Mouse (Mus musculus) MEL (cell line): ENCODE results near the gene Tatdn2. TPM values are rescaled to one million over a fixed set of nuclear protein-coding genes. Genes with fewer than 3 reads are reported as not detected.

ENCODE experiments used
- DNase-seq: peaks from one replicate; pipeline ENCODE4 v3.0.0; 2011; ENCODE audit warnings: low read depth, low spot score
- H3K27ac ChIP-seq: 2 replicates; pipeline ENCODE4 v1.5.1; 2012; ENCODE audit warnings: low read depth, mild to moderate bottlenecking, control low read depth, low read length, moderate library complexity; ENCODE audit not compliant: control insufficient read depth
- H3K27me3 ChIP-seq, 2 experiments: fragments of 150-350 bp in 1 of 2; sonication (generic) in 1 of 2; 2 replicates each; pipeline ENCODE4 v1.6.1; 2012; ENCODE audit warnings: low read length in 2 of 2, mild to moderate bottlenecking in 2 of 2, improper control_type of control experiment in 1 of 2, moderate library complexity in 1 of 2; ENCODE audit not compliant: insufficient read depth in 2 of 2, control insufficient read depth in 1 of 2
- H3K36me3 ChIP-seq, 2 experiments: 2 replicates each; pipeline ENCODE4 v1.6.1; 2012 to 2014; ENCODE audit warnings: low read length in 2 of 2, improper control_type of control experiment in 1 of 2, inconsistent platforms in 1 of 2, mild to moderate bottlenecking in 1 of 2; ENCODE audit not compliant: insufficient read depth in 2 of 2, control insufficient read depth in 1 of 2
- H3K4me1 ChIP-seq, 2 experiments: fragments of 150-350 bp in 1 of 2; sonication (generic) in 1 of 2; 2 replicates each; pipeline ENCODE4 v1.6.1; 2012; ENCODE audit warnings: low read length in 2 of 2, improper control_type of control experiment in 1 of 2, mild to moderate bottlenecking in 1 of 2; ENCODE audit not compliant: insufficient read depth in 2 of 2, control insufficient read depth in 1 of 2
- H3K4me3 ChIP-seq, 2 experiments: fragments of 150-350 bp in 1 of 2; sonication (generic) in 1 of 2; 2 replicates each; pipeline ENCODE4 v1.5.1; 2012; ENCODE audit warnings: low read depth in 2 of 2, low read length in 2 of 2, mild to moderate bottlenecking in 2 of 2, moderate library complexity in 2 of 2, control low read depth in 1 of 2, improper control_type of control experiment in 1 of 2; ENCODE audit not compliant: control insufficient read depth in 1 of 2, insufficient read depth in 1 of 2
- H3K79me2 ChIP-seq: 2 replicates; pipeline ENCODE4 v1.6.1; 2012; ENCODE audit warnings: mild to moderate bottlenecking, low read length, moderate library complexity; ENCODE audit not compliant: control insufficient read depth, poor library complexity, insufficient read depth
- H3K9ac ChIP-seq: 2 replicates; pipeline ENCODE4 v1.6.1; 2012; ENCODE audit warnings: low read depth, mild to moderate bottlenecking, control low read depth, low read length, moderate library complexity; ENCODE audit not compliant: control insufficient read depth, poor library complexity, severe bottlenecking
- H3K9me3 ChIP-seq: fragments of 150-350 bp; sonication (generic); replicated peaks from 2 replicates; pipeline ENCODE4 v1.6.1; 2012; ENCODE audit warnings: mild to moderate bottlenecking, low read length, improper control_type of control experiment, moderate library complexity; ENCODE audit not compliant: insufficient read depth
- BHLHE40 ChIP-seq: IDR thresholded peaks from 2 replicates; pipeline ENCODE4 v1.6.1; 2012; ENCODE audit warnings: low read depth, mild to moderate bottlenecking, inconsistent platforms, low read length, improper control_type of control experiment, borderline replicate concordance
- CHD1 ChIP-seq: IDR thresholded peaks from 2 replicates; pipeline ENCODE4 v1.6.1; 2012; ENCODE audit warnings: low read depth, mild to moderate bottlenecking, inconsistent platforms, low read length, improper control_type of control experiment
- CHD2 ChIP-seq: IDR thresholded peaks from 2 replicates; pipeline ENCODE4 v1.6.1; 2011; ENCODE audit warnings: low read length, improper control_type of control experiment
- CTCF ChIP-seq, 3 experiments: IDR thresholded peaks in 2 of 3; conservative IDR thresholded peaks in 1 of 3; 2 replicates each; pipeline ENCODE4 v1.5.1; 2011 to 2012; ENCODE audit warnings: low read length in 3 of 3, low read depth in 2 of 3, mild to moderate bottlenecking in 2 of 3, improper control_type of control experiment in 1 of 3, inconsistent platforms in 1 of 3, mixed read lengths in 1 of 3, moderate library complexity in 1 of 3; ENCODE audit not compliant: control insufficient read depth in 1 of 3, insufficient read depth in 1 of 3, poor library complexity in 1 of 3, severe bottlenecking in 1 of 3
- E2F4 ChIP-seq: IDR thresholded peaks from 2 replicates; pipeline ENCODE4 v1.6.1; 2011; ENCODE audit warnings: low read depth, low read length, improper control_type of control experiment, borderline replicate concordance
- EP300 ChIP-seq, 2 experiments: IDR thresholded peaks; 2 replicates each; pipeline ENCODE4 v1.6.1; 2011; ENCODE audit warnings: improper control_type of control experiment in 2 of 2, low read length in 2 of 2, low read depth in 1 of 2, mild to moderate bottlenecking in 1 of 2
- ETS1 ChIP-seq: IDR thresholded peaks from 2 replicates; pipeline ENCODE4 v1.6.1; 2012; ENCODE audit warnings: low read depth, mild to moderate bottlenecking, inconsistent platforms, low read length, improper control_type of control experiment, moderate library complexity
- GABPA ChIP-seq: IDR thresholded peaks from 2 replicates; pipeline ENCODE4 v1.6.1; 2012; ENCODE audit warnings: low read depth, mild to moderate bottlenecking, inconsistent platforms, low read length, improper control_type of control experiment, moderate library complexity
- GATA1 ChIP-seq: IDR thresholded peaks from 2 replicates; pipeline ENCODE4 v1.6.1; 2011; ENCODE audit warnings: low read depth, low read length, improper control_type of control experiment
- HCFC1 ChIP-seq: IDR thresholded peaks from 2 replicates; pipeline ENCODE4 v1.6.1; 2012; ENCODE audit warnings: low read depth, mild to moderate bottlenecking, inconsistent platforms, low read length, improper control_type of control experiment, moderate library complexity
- KAT2A ChIP-seq: conservative IDR thresholded peaks from 2 replicates; pipeline ENCODE4 v1.6.1; 2012; ENCODE audit warnings: low read depth, low read length, improper control_type of control experiment, inconsistent platforms
- MAFK ChIP-seq: IDR thresholded peaks from 2 replicates; pipeline ENCODE4 v1.6.1; 2011; ENCODE audit warnings: low read depth, mild to moderate bottlenecking, low read length, improper control_type of control experiment, borderline replicate concordance
- MAZ ChIP-seq: IDR thresholded peaks from 2 replicates; pipeline ENCODE4 v1.6.1; 2012; ENCODE audit warnings: low read depth, mild to moderate bottlenecking, inconsistent platforms, low read length, improper control_type of control experiment
- MXI1 ChIP-seq: IDR thresholded peaks from 2 replicates; pipeline ENCODE4 v1.6.1; 2011; ENCODE audit warnings: mild to moderate bottlenecking, low read depth, low read length, improper control_type of control experiment
- MYB ChIP-seq: IDR thresholded peaks from 2 replicates; pipeline ENCODE4 v1.6.1; 2011; ENCODE audit warnings: mild to moderate bottlenecking, low read depth, low read length, improper control_type of control experiment
- MYC ChIP-seq: IDR thresholded peaks from 2 replicates; pipeline ENCODE4 v1.6.1; 2011; ENCODE audit warnings: low read depth, mild to moderate bottlenecking, low read length, improper control_type of control experiment, moderate library complexity
- NELFE ChIP-seq: IDR thresholded peaks from 2 replicates; pipeline ENCODE4 v1.6.1; 2011; ENCODE audit warnings: low read depth, low read length, improper control_type of control experiment
- NRF1 ChIP-seq: IDR thresholded peaks from 2 replicates; pipeline ENCODE4 v1.6.1; 2014; ENCODE audit warnings: low read depth, mild to moderate bottlenecking, inconsistent platforms, low read length, improper control_type of control experiment, moderate library complexity; ENCODE audit not compliant: poor library complexity, insufficient read depth, severe bottlenecking
- POLR2A ChIP-seq, 2 experiments: IDR thresholded peaks; 2 replicates each; pipeline ENCODE4 v1.6.1; 2011 to 2012; ENCODE audit warnings: low read length in 2 of 2, mild to moderate bottlenecking in 2 of 2, control low read depth in 1 of 2, improper control_type of control experiment in 1 of 2, low read depth in 1 of 2, moderate library complexity in 1 of 2; ENCODE audit not compliant: control insufficient read depth in 1 of 2, insufficient read depth in 1 of 2, poor library complexity in 1 of 2
- POLR2AphosphoS2 ChIP-seq: IDR thresholded peaks from 2 replicates; pipeline ENCODE4 v1.6.1; 2011; ENCODE audit warnings: low read length, improper control_type of control experiment
- POLR2AphosphoS5 ChIP-seq: IDR thresholded peaks from 2 replicates; pipeline ENCODE4 v1.6.1; 2012; ENCODE audit warnings: low read depth, borderline replicate concordance, mild to moderate bottlenecking, inconsistent platforms, low read length, moderate library complexity, mixed read lengths
- SIN3A ChIP-seq: IDR thresholded peaks from 2 replicates; pipeline ENCODE4 v1.6.1; 2012; ENCODE audit warnings: low read length, improper control_type of control experiment, inconsistent platforms
- SMC3 ChIP-seq: IDR thresholded peaks from 2 replicates; pipeline ENCODE4 v1.6.1; 2011; ENCODE audit warnings: low read depth, low read length, improper control_type of control experiment
- TAL1 ChIP-seq: IDR thresholded peaks from 2 replicates; pipeline ENCODE4 v1.6.1; 2012; ENCODE audit warnings: mild to moderate bottlenecking, inconsistent platforms, low read length, moderate library complexity, mixed read lengths
- TBP ChIP-seq: IDR thresholded peaks from 2 replicates; pipeline ENCODE4 v1.8.0; 2011; ENCODE audit warnings: low read depth, low read length, improper control_type of control experiment
- TCF12 ChIP-seq: IDR thresholded peaks from 2 replicates; pipeline ENCODE4 v1.6.1; 2014; ENCODE audit warnings: low read depth, mild to moderate bottlenecking, inconsistent platforms, low read length, improper control_type of control experiment, moderate library complexity
- UBTF ChIP-seq: IDR thresholded peaks from 2 replicates; pipeline ENCODE4 v1.6.1; 2012; ENCODE audit warnings: low read depth, mild to moderate bottlenecking, inconsistent platforms, low read length, improper control_type of control experiment, moderate library complexity, borderline replicate concordance; ENCODE audit not compliant: insufficient read depth
- ZC3H11A ChIP-seq: IDR thresholded peaks from 2 replicates; pipeline ENCODE4 v1.6.1; 2012; ENCODE audit warnings: low read depth, mild to moderate bottlenecking, inconsistent platforms, low read length, improper control_type of control experiment
- ZMIZ1 ChIP-seq: IDR thresholded peaks from 2 replicates; pipeline ENCODE4 v1.6.1; 2012; ENCODE audit warnings: low read depth, mild to moderate bottlenecking, inconsistent platforms, low read length, improper control_type of control experiment, moderate library complexity
- polyA plus RNA-seq, 2 experiments: library from polyadenylated mRNA; stranded (reverse) in 1 of 2; unstranded in 1 of 2; fragments of >175 nt in 1 of 2; fragments of >200 nt in 1 of 2; gene quantifications; 2 replicates each; pipeline versions ENCODE4 v1.2.1 to v1.2.4; 2012; ENCODE audit warnings: low replicate concordance in 2 of 2, low read depth in 1 of 2; ENCODE audit not compliant: insufficient read length in 2 of 2, insufficient read depth in 1 of 2, missing spikeins in 1 of 2
- total RNA-seq: library from RNA; depleted of rRNA; stranded (reverse); fragments of 300-350 nt; gene quantifications from 2 replicates; pipeline ENCODE4 v1.2.3, GENCODE M21; 2012

The Tatdn2 gene
- total and polyA plus RNA-seq, 3 experiments, result 102 to 136 (median 121) TPM

- Histone ChIP-seq H3K4me1 (peaks cover 22 to 46% of the 10 kb centered on the region in 2 experiments), H3K79me2 (peaks cover 7% of the 10 kb centered on the region), H3K4me3 (no peak overlapping the region), H3K27me3 (no peaks in the 10 kb centered on the region), H3K9me3 (no peaks in the 10 kb centered on the region), H3K27ac (peak overlapping the region; percentile 15; the same call in 1 of the 2 replicates), H3K36me3 (peaks cover 0 to 45% of the 10 kb centered on the region in 2 experiments; a peak in 2 of 4 replicates)
- TF ChIP-seq KAT2A (no peak), GABPA (no peak), MYC (no peak), POLR2AphosphoS2 (no peak), GATA1 (no peak), UBTF (no peak), HCFC1 (no peak), MAZ (no peak), POLR2AphosphoS5 (no peak), SMC3 (no peak), TAL1 (no peak), MAFK (no peak), CHD2 (no peak), MXI1 (no peak), MYB (no peak)
- TF ChIP-seq, all 39 proteins: peak for 0
- no peak for DNase-seq
- H3K9ac ChIP-seq, result no peak overlapping the region
These were observed 6.8 kb upstream of the Tatdn2 start for GRCm38 (mm10) chr6:113690008-113690399.

GRCm38 (mm10) chr6:113690400-113691083 lies 6.3 kb upstream of the Tatdn2 start:
- peaks cover 0 to 51% of the 10 kb centered on the region in 2 experiments; a peak in 2 of 4 replicates for H3K36me3 ChIP-seq
- peak; percentile 82 for DNase-seq
- H3K9ac ChIP-seq, result peak overlapping the region; percentile 67
- H3K27ac ChIP-seq, result peak overlapping the region; percentile 83
- H3K4me3 ChIP-seq, result peak overlapping the region; percentile 46 to 49
- peaks cover 7% of the 10 kb centered on the region for H3K79me2 ChIP-seq
- H3K27me3 ChIP-seq, result no peaks in the 10 kb centered on the region
- peaks cover 25 to 50% of the 10 kb centered on the region in 2 experiments for H3K4me1 ChIP-seq
- no peaks in the 10 kb centered on the region for H3K9me3 ChIP-seq
- TF ChIP-seq ZC3H11A (no peak), ZMIZ1 (0 out of 2 replicates have a peak, but pooled peaks have one; percentile 11), POLR2A (IDR thresholded peaks at IDR 0.05; ENCODE audit: control insufficient read depth in 1 of 2, insufficient read depth in 1 of 2, low read depth in 1 of 2, low read length in 2 of 2, poor library complexity in 1 of 2) (peak in 1 of 2 experiments; percentile 46; a peak in 1 of 4 replicates), MAZ (peak; percentile 76; the same call in 1 of the 2 replicates), CHD1 (no peak), MXI1 (peak; percentile 32; the same call in 1 of the 2 replicates), BHLHE40 (peak; percentile 91), SIN3A (peak; percentile 61), EP300 (IDR thresholded peaks at IDR 0.05; ENCODE audit: low read depth in 1 of 2, low read length in 2 of 2) (peak; percentile 79 to 87), TCF12 (peak; percentile 90), E2F4 (no peak), GABPA (no peak), NELFE (peak; percentile 18; the same call in 1 of the 2 replicates), ETS1 (peak; percentile 86), SMC3 (no peak), CTCF (IDR thresholded peaks at IDR 0.05 in 2 of 3, conservative IDR thresholded peaks at IDR 0.05 in 1 of 3; ENCODE audit: control insufficient read depth in 1 of 3, insufficient read depth in 1 of 3, low read depth in 2 of 3, low read length in 3 of 3, poor library complexity in 1 of 3, severe bottlenecking in 1 of 3) (no peak), POLR2AphosphoS2 (no peak), HCFC1 (peak; percentile 50; the same call in 1 of the 2 replicates), TBP (0 out of 2 replicates have a peak, but pooled peaks have one; percentile 39), KAT2A (no peak), CHD2 (peak; percentile 71), NRF1 (no peak), GATA1 (peak; percentile 92), TAL1 (peak; percentile 74)
